Mouse (Mus musculus) stomach, embryonic 16.5 days (tissue): ENCODE results near the gene Wasf1. TPM values are rescaled to one million over a fixed set of nuclear protein-coding genes. Genes with fewer than 3 reads are reported as not detected.

ENCODE experiments used
- ATAC-seq: fragments of 200-750 bp; cut with Nextera tagmentation; 2 replicates; pipeline ENCODE4 v1.8.0; 2017; ENCODE audit warnings: moderate number of reproducible peaks, moderate TSS enrichment; ENCODE audit not compliant: insufficient read depth, low FRiP score
- H3K27ac ChIP-seq: fragments of 300-500 bp; sonication (generic); 2 replicates; pipeline ENCODE4 v1.5.1; 2014; ENCODE audit warnings: low read length
- H3K27me3 ChIP-seq: fragments of 300-500 bp; sonication (generic); 2 replicates; pipeline ENCODE4 v1.6.1; 2014; ENCODE audit warnings: low read length, control low read depth, mixed read lengths; ENCODE audit not compliant: control insufficient read depth, insufficient read depth
- H3K36me3 ChIP-seq: fragments of 300-500 bp; sonication (generic); 2 replicates; pipeline ENCODE4 v1.6.1; 2014; ENCODE audit warnings: low read length; ENCODE audit not compliant: control insufficient read depth, insufficient read depth
- H3K4me1 ChIP-seq: fragments of 300-500 bp; sonication (generic); 2 replicates; pipeline ENCODE4 v1.6.1; 2014; ENCODE audit warnings: low read length, control low read depth, mixed read lengths; ENCODE audit not compliant: control insufficient read depth, insufficient read depth
- H3K4me2 ChIP-seq: fragments of 300-500 bp; sonication (generic); 2 replicates; pipeline ENCODE4 v1.6.1; 2014; ENCODE audit warnings: low read depth, low read length, mixed read lengths
- H3K4me3 ChIP-seq: fragments of 300-500 bp; sonication (generic); replicated peaks from 2 replicates; pipeline ENCODE4 v1.5.1; 2014; ENCODE audit warnings: mild to moderate bottlenecking, low read length
- H3K9ac ChIP-seq: fragments of 300-500 bp; sonication (generic); 2 replicates; pipeline ENCODE4 v1.6.1; 2014; ENCODE audit warnings: low read length
- H3K9me3 ChIP-seq: fragments of 300-500 bp; sonication (generic); replicated peaks from 2 replicates; pipeline ENCODE4 v1.6.1; 2016; ENCODE audit warnings: low read length, control low read depth; ENCODE audit not compliant: control insufficient read depth
- WGBS: fragments of 180-500 bp; shearing (Covaris S2); extraction: QIAGEN DNeasy Blood & Tissue Kit; methylation state at CpG from one replicate; pipeline ENCODE4 v1.1.7; 2014; 5-methylcytosine and 5-hydroxymethylcytosine counted together
- polyA plus RNA-seq: library from polyadenylated mRNA; unstranded; fragments of >200 nt; fragmentation: Nextera tagmentation; extraction: Ambion mirVana; gene quantifications from 2 replicates; pipeline ENCODE4 v1.2.1, GENCODE M21; 2015

The Wasf1 gene
- 8.9 and 9.4 TPM in 2 replicates for polyA plus RNA-seq

GRCm38 (mm10) chr10:40882831-40883643 lies at the start of gene Wasf1, which contains the start of gene Cdc40:
Gene Wasf1, plus strand, starts transcription at chr10:40883475.
Gene Cdc40, minus strand, starts transcription at chr10:40883311.
- peak within 1 kb of the TSS; percentile 91 for H3K9ac ChIP-seq
- H3K4me3 ChIP-seq, result peak within 1 kb of the TSS; percentile 86
- peaks cover 10% of the 10 kb centered on the region; the same call in 1 of the 2 replicates for H3K4me1 ChIP-seq
- ATAC-seq, result peak; percentile 98
- H3K9me3 ChIP-seq, result no peaks in the 10 kb centered on the region
- H3K4me2 ChIP-seq, result peak within 1 kb of the TSS; percentile 94
- peak within 1 kb of the TSS; percentile 72 for H3K27ac ChIP-seq
- no peaks in the 10 kb centered on the region for H3K27me3 ChIP-seq
- WGBS, result under 1% methylated on average over 44 of the region's 44 CpGs
- no peaks in the 10 kb centered on the region for H3K36me3 ChIP-seq

- no peaks in the 10 kb centered on the region for H3K9me3 ChIP-seq
- H3K36me3 ChIP-seq, result peaks cover 16% of the 10 kb centered on the region; the same call in 1 of the 2 replicates
- H3K27ac ChIP-seq, result no peak overlapping the region
- no peak overlapping the region for H3K9ac ChIP-seq
- H3K4me3 ChIP-seq, result no peak overlapping the region
- WGBS, result 90% methylated on average over 5 of the region's 5 CpGs
- ATAC-seq, result no peak
- no peaks in the 10 kb centered on the region for H3K4me1 ChIP-seq
- H3K27me3 ChIP-seq, result no peaks in the 10 kb centered on the region
- no peak overlapping the region for H3K4me2 ChIP-seq
Measured at GRCm38 (mm10) chr10:40840086-40840485, 43.2 kb upstream of the Wasf1 start.

GRCm38 (mm10) chr10:40843841-40844240 lies 39.4 kb upstream of the Wasf1 start:
- no peaks in the 10 kb centered on the region for H3K27me3 ChIP-seq
- H3K4me1 ChIP-seq, result no peaks in the 10 kb centered on the region
- H3K4me2 ChIP-seq, result no peak overlapping the region
- WGBS, result 85% methylated on average over 5 of the region's 5 CpGs
- H3K4me3 ChIP-seq, result no peak overlapping the region
- H3K36me3 ChIP-seq, result peaks cover 17% of the 10 kb centered on the region; the same call in 1 of the 2 replicates
- no peaks in the 10 kb centered on the region for H3K9me3 ChIP-seq
- H3K27ac ChIP-seq, result no peak overlapping the region
- no peak overlapping the region for H3K9ac ChIP-seq
- ATAC-seq, result no peak

GRCm38 (mm10) chr10:40844546-40844945 lies 38.7 kb upstream of the Wasf1 start:
- Histone ChIP-seq H3K27ac (no peak overlapping the region), H3K9me3 (no peaks in the 10 kb centered on the region), H3K27me3 (no peaks in the 10 kb centered on the region), H3K4me1 (no peaks in the 10 kb centered on the region), H3K4me3 (no peak overlapping the region), H3K9ac (no peak overlapping the region), H3K4me2 (no peak overlapping the region), H3K36me3 (peaks cover 17% of the 10 kb centered on the region; the same call in 1 of the 2 replicates)
- WGBS, result 76% methylated on average over 10 of the region's 10 CpGs
- ATAC-seq, result no peak

DNA sequence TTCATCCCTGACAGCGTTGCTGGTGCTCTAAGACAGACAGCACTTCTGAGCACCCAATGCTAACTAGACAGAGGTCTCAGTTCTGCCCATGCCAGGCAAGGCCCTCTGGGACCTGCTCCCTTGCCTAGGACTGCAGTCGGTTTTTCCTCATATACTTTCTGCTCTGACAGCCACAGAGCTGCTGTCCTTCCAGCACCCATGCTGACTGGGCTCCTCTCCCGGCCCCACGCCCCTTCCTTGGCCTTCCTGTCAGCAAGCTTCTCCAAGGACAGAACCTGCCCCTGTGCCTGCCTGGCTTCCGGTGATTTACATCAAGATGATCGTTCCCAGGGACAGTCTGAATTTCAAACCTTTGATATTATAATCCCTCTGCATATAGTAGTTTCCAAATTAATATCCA lies 37.6 kb upstream of the Wasf1 start:
- no peak overlapping the region for H3K9ac ChIP-seq
- H3K4me3 ChIP-seq, result no peak overlapping the region
- 80% methylated on average over 6 of the region's 6 CpGs for WGBS
- H3K4me1 ChIP-seq, result no peaks in the 10 kb centered on the region
- no peak overlapping the region for H3K27ac ChIP-seq
- no peaks in the 10 kb centered on the region for H3K27me3 ChIP-seq
- H3K9me3 ChIP-seq, result no peaks in the 10 kb centered on the region
- peaks cover 17% of the 10 kb centered on the region; the same call in 1 of the 2 replicates for H3K36me3 ChIP-seq
- H3K4me2 ChIP-seq, result no peak overlapping the region
- no peak for ATAC-seq

GRCm38 (mm10) chr10:40847176-40847874 lies 36.0 kb upstream of the Wasf1 start:
- Histone ChIP-seq H3K27ac (no peak overlapping the region), H3K4me2 (no peak overlapping the region), H3K4me3 (no peak overlapping the region), H3K27me3 (no peaks in the 10 kb centered on the region), H3K9me3 (no peaks in the 10 kb centered on the region), H3K4me1 (no peaks in the 10 kb centered on the region), H3K36me3 (peaks cover 11% of the 10 kb centered on the region; the same call in 1 of the 2 replicates), H3K9ac (no peak overlapping the region)
- ATAC-seq, result no peak
- 88% methylated on average over 10 of the region's 10 CpGs for WGBS

DNA sequence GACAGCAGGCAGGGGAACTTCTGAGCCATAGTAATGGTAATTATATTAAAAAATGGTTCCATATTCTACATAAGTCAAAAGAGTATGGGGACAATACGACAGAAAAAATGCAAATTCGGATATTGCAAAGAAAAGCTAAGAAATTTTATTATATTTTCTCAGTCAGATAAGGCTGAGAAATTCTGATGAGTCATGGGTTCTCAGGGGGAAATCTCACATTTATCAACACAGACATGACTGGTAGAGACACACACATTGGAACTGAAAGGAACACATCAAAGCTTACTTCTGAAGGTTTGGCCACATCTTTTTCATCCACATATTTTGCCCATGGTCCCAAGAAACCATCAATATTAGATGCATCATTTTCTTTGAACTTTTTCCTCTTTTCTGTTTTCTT lies 32.6 kb upstream of the Wasf1 start:
- H3K27me3 ChIP-seq, result no peaks in the 10 kb centered on the region
- peaks cover 4% of the 10 kb centered on the region; the same call in 1 of the 2 replicates for H3K36me3 ChIP-seq
- no peak overlapping the region for H3K4me3 ChIP-seq
- no peak overlapping the region for H3K4me2 ChIP-seq
- no peak overlapping the region for H3K9ac ChIP-seq
- no peak for ATAC-seq
- no peak overlapping the region for H3K27ac ChIP-seq
- no peaks in the 10 kb centered on the region for H3K4me1 ChIP-seq
- no peaks in the 10 kb centered on the region for H3K9me3 ChIP-seq
- 85% methylated on average over 2 of the region's 2 CpGs for WGBS

GRCm38 (mm10) chr10:40851138-40851537 lies 32.1 kb upstream of the Wasf1 start:
- no peak overlapping the region for H3K9ac ChIP-seq
- no peak for ATAC-seq

DNA sequence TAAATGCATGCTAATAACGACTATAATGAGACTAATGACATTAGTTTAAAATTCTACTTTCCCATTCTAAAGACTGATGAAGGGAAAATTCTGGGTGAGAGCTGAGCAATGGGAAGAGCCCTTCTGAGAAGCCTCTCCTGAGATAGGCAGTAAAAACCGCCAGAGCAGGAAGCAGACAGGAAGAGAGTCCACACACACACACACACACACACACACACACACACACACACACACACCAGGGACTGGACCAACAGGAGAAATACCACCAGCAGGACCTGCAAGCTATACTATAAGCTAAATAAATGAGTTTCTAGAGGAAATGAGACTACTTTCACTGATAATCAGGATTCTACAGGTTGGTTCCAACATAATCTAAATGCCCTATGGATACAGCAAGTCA lies 27.7 kb upstream of the Wasf1 start:
- Histone ChIP-seq H3K4me2 (no peak overlapping the region), H3K4me3 (no peak overlapping the region), H3K4me1 (no peaks in the 10 kb centered on the region), H3K9me3 (no peaks in the 10 kb centered on the region), H3K27ac (no peak overlapping the region), H3K9ac (no peak overlapping the region), H3K36me3 (no peaks in the 10 kb centered on the region), H3K27me3 (no peaks in the 10 kb centered on the region)
- no peak for ATAC-seq
- WGBS, result 65% methylated on average over 2 of the region's 2 CpGs

More at GRCm38 (mm10) chr10:40851138-40851537, 32.1 kb upstream of the Wasf1 start:
- Histone ChIP-seq H3K27me3 (no peaks in the 10 kb centered on the region), H3K9me3 (no peaks in the 10 kb centered on the region), H3K4me1 (no peaks in the 10 kb centered on the region), H3K4me3 (no peak overlapping the region), H3K27ac (no peak overlapping the region), H3K36me3 (peaks cover 4% of the 10 kb centered on the region; the same call in 1 of the 2 replicates), H3K4me2 (no peak overlapping the region)
